In genomic region chr4:57557102-57557501, GRCm38 (mm10) we compare ENCODE assay signal across 30 mouse cellular contexts. TPM values are rescaled to one million over a fixed set of nuclear protein-coding genes. Genes with fewer than 3 reads are reported as not detected.
DNase-seq lines count a peak whose midpoint lies in the region; ATAC-seq lines count a peak whose summit lies in the region.
"Had no signal": no experiment of that assay in that cellular context is flagged by ENCODE, and none has a peak within 500 bp of the region (broad histone marks: within the 10 kb centered on the region; RNA-seq: fewer than 3 reads in every experiment).

No protein-coding gene starts in this region.

- no peaks in the 10 kb centered on the region for H3K9me3 ChIP-seq in heart, embryonic 15.5 days (replicated peaks)
- H3K9me3 ChIP-seq: embryonic facial prominence, embryonic 12.5 days; hindbrain, embryonic 12.5 days; liver, embryonic 12.5 days; megakaryocyte, embryonic 14.5 days; midbrain, embryonic 12.5 days; neural tube, embryonic 12.5 days had no signal

- peaks cover 50% of the 10 kb centered on the region for H3K4me1 ChIP-seq in heart, embryonic 15.5 days (replicated peaks)
- H3K4me1 ChIP-seq: liver, embryonic 12.5 days; megakaryocyte, embryonic 14.5 days; neural tube, embryonic 12.5 days had no signal

- no peak overlapping the region for H3K4me2 ChIP-seq in heart, embryonic 15.5 days
- H3K4me2 ChIP-seq: embryonic facial prominence, embryonic 12.5 days; hindbrain, embryonic 12.5 days; liver, embryonic 12.5 days; midbrain, embryonic 12.5 days; neural tube, embryonic 12.5 days had no signal

- peak; percentile 80 for ATAC-seq in frontal cortex, adult (ENCODE audit: low TSS enrichment)
- no peak for ATAC-seq in heart, embryonic 15.5 days (replicated peaks; ENCODE audit: insufficient number of reproducible peaks, insufficient read depth, low FRiP score, low read depth)
- ATAC-seq: activated CD4-positive, CD25-positive, alpha-beta regulatory T cell, adult 4 months; forebrain, embryonic 14.5 days; intestine, embryonic 16.5 days; liver, embryonic 12.5 days; liver, postnatal 0 days had no signal

- H3K4me3 ChIP-seq in heart, embryonic 15.5 days, result no peak overlapping the region
- H3K4me3 ChIP-seq: embryonic facial prominence, embryonic 12.5 days; gastrocnemius, adult 2 months; hindbrain, embryonic 12.5 days; liver, embryonic 12.5 days; megakaryocyte, embryonic 14.5 days; midbrain, embryonic 12.5 days; myocyte; neural tube, embryonic 12.5 days had no signal

- H3K27me3 ChIP-seq in heart, embryonic 15.5 days, result no peaks in the 10 kb centered on the region
- H3K27me3 ChIP-seq: CH12.LX; embryonic facial prominence, embryonic 12.5 days; liver, embryonic 12.5 days; megakaryocyte, embryonic 14.5 days; midbrain, embryonic 12.5 days; neural tube, embryonic 12.5 days had no signal

- WGBS in heart, embryonic 15.5 days, result 40% methylated on average over 2 of the region's 2 CpGs

- no peaks in the 10 kb centered on the region for H3K36me3 ChIP-seq in heart, embryonic 15.5 days
- H3K36me3 ChIP-seq: embryonic facial prominence, embryonic 12.5 days; hindbrain, embryonic 12.5 days; liver, embryonic 12.5 days; midbrain, embryonic 12.5 days; neural tube, embryonic 12.5 days had no signal

- DNase-seq in frontal cortex, postnatal 10 days (ENCODE audit: low spot score in 2 of 2), result no peak
- DNase-seq in heart, postnatal 10 days, result no peak
- peak; percentile 25 for DNase-seq in right cerebral cortex, postnatal 25 days
- DNase-seq in right cerebral cortex, postnatal 14 days, result no peak
- no peak for DNase-seq in adrenal gland, adult 8-10 months
- DNase-seq: adrenal gland, adult 2 months; cerebellum, adult 9-10 months; embryo, embryonic 11 days; gastrocnemius, adult 2 months; gastrocnemius, postnatal 36 days; heart, postnatal 36 days; kidney, adult 8-10 months; kidney, postnatal 4 days; liver, postnatal 0 days; lung, postnatal 36 days; thymus, postnatal 14 days had no signal

- intact Hi-C loops in heart, postnatal 10 days (cut with DNase I), result no loop called here

- H3K9ac ChIP-seq in heart, embryonic 15.5 days, result no peak overlapping the region
- H3K9ac ChIP-seq: embryonic facial prominence, embryonic 12.5 days; hindbrain, embryonic 12.5 days; liver, embryonic 12.5 days; liver, postnatal 0 days; midbrain, embryonic 12.5 days; neural tube, embryonic 12.5 days had no signal

- 0 out of 2 replicates have a peak overlapping the region, but pooled peaks have one; percentile 17 for H3K27ac ChIP-seq in heart, embryonic 15.5 days
- H3K27ac ChIP-seq: embryonic facial prominence, embryonic 12.5 days; gastrocnemius, adult 2 months; hindbrain, embryonic 12.5 days; kidney, postnatal 0 days; liver, embryonic 12.5 days; midbrain, embryonic 12.5 days; neural tube, embryonic 12.5 days had no signal

RNA-seq across cellular contexts. Expression of gene Pakap, which starts 10.9 kb away (rescaled TPM):
- 57.1 and 57.8 TPM in 2 replicates for polyA plus RNA-seq in heart, embryonic 15.5 days (2015; fragmentation: Nextera tagmentation; extraction: Ambion mirVana)
- 10 to 100 TPM; 60.6 to 62.1 TPM for total RNA-seq in heart, postnatal 10 days (2021)
- 10 to 100 TPM; 35.3 to 97.4 (median 63.1) TPM for total RNA-seq in adrenal gland, adult 8-10 months (2022)
